ENCODE assay signal across 7 mouse cellular contexts in the genomic region with DNA sequence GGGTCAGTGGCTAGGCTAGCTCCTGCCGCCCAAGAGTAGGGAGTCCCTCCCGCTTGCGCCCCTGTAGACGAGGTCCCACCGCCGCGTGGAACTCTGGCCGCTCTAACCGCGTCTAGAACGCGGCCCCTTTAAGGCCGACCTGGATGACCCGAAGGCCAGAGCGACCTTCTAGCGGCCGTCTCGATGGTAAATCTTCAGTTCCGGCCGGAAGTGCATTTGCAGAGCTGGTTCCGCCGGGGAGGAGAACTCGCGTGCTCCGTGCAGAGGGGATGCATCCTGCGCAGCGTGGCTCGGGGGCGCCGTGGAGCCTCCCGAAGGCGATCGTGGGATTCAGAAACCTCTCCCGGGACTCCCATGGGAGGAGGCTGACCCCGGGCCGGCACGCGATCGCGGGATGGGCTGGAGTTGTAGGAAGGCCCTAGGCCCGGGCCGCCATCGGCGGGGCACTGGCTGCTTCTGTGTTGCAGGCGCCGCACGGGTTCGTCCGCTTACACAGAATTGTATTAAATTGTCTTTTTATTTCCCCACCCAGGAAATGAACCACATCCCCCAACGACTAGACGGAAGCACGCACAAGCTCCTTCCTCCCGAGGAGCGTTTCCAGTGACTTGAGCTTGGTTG. TPM values are rescaled to one million over a fixed set of nuclear protein-coding genes. Genes with fewer than 3 reads are reported as not detected.
DNase-seq lines count a peak whose midpoint lies in the region; ATAC-seq and TF ChIP-seq lines count a peak whose summit lies in the region.

No protein-coding gene starts in this region.

- peak; percentile 74 for TF ChIP-seq POLR2A in small intestine, adult 2 months (IDR thresholded peaks at IDR 0.05; ENCODE audit: low read depth, low read length)

- peak overlapping the region; percentile 89 for H3K4me3 ChIP-seq in intestine, embryonic 15.5 days (replicated peaks)
- H3K4me3 ChIP-seq in limb, embryonic 11.5 days (ENCODE audit: low read depth, low read length) = peak overlapping the region; percentile 94
- H3K4me3 ChIP-seq in midbrain, embryonic 13.5 days (replicated peaks) = peak overlapping the region; percentile 85
- peak overlapping the region; percentile 78 for H3K4me3 ChIP-seq in small intestine, adult 2 months (ENCODE audit: low read depth, low read length)

- H3K4me1 ChIP-seq in intestine, embryonic 15.5 days (replicated peaks) = peaks cover 32% of the 10 kb centered on the region
- peaks cover 9% of the 10 kb centered on the region for H3K4me1 ChIP-seq in limb, embryonic 11.5 days (ENCODE audit: control insufficient read depth, insufficient read depth, low read length)
- peaks cover 31% of the 10 kb centered on the region for H3K4me1 ChIP-seq in midbrain, embryonic 13.5 days (replicated peaks)
- peaks cover 12% of the 10 kb centered on the region; the same call in 1 of the 2 replicates for H3K4me1 ChIP-seq in small intestine, adult 2 months (ENCODE audit: control insufficient read depth, insufficient read depth, insufficient read length, low read length)

- ATAC-seq in intestine, embryonic 15.5 days = peak; percentile 82
- 0 out of 2 replicates have a peak, but pooled peaks have one; percentile 49 for ATAC-seq in limb, embryonic 11.5 days (ENCODE audit: insufficient number of reproducible peaks, low FRiP score, low TSS enrichment, low read depth)
- peak; percentile 83 for ATAC-seq in midbrain, embryonic 13.5 days

- no peaks in the 10 kb centered on the region for H3K9me3 ChIP-seq in intestine, embryonic 15.5 days
- no peaks in the 10 kb centered on the region for H3K9me3 ChIP-seq in limb, embryonic 11.5 days (ENCODE audit: control insufficient read depth, low read length)
- no peaks in the 10 kb centered on the region for H3K9me3 ChIP-seq in midbrain, embryonic 13.5 days

- WGBS in intestine, embryonic 15.5 days = 0% methylated on average over 54 of the region's 54 CpGs
- WGBS in limb, embryonic 11.5 days = under 1% methylated on average over 54 of the region's 54 CpGs
- WGBS in midbrain, embryonic 13.5 days = under 1% methylated on average over 54 of the region's 54 CpGs
- WGBS in small intestine, adult 2 months = under 1% methylated on average over 54 of the region's 54 CpGs

- H3K36me3 ChIP-seq in intestine, embryonic 15.5 days = peaks cover 18% of the 10 kb centered on the region
- H3K36me3 ChIP-seq in limb, embryonic 11.5 days (ENCODE audit: control insufficient read depth, insufficient read depth, low read length) = peaks cover 6% of the 10 kb centered on the region
- H3K36me3 ChIP-seq in midbrain, embryonic 13.5 days = peaks cover 35% of the 10 kb centered on the region
- H3K36me3 ChIP-seq in small intestine, adult 2 months (ENCODE audit: control insufficient read depth, insufficient read depth, low read length) = peaks cover 27% of the 10 kb centered on the region

- H3K27me3 ChIP-seq in intestine, embryonic 15.5 days (replicated peaks) = no peaks in the 10 kb centered on the region
- H3K27me3 ChIP-seq in limb, embryonic 11.5 days (ENCODE audit: control insufficient read depth, insufficient read depth, low read length) = no peaks in the 10 kb centered on the region
- H3K27me3 ChIP-seq in midbrain, embryonic 13.5 days = 0 out of 2 replicates have a peak, but pooled peaks cover under 1% of the 10 kb centered on the region
- H3K27me3 ChIP-seq in small intestine, adult 2 months (ENCODE audit: control insufficient read depth, insufficient read depth, low read length) = no peaks in the 10 kb centered on the region

- DNase-seq in adrenal gland, adult 8-10 months = peak; percentile 83
- DNase-seq in embryo, embryonic 11 days = peak; percentile 97
- peak; percentile 78 for DNase-seq in gastrocnemius, postnatal 25 days
- DNase-seq in limb, embryonic 11.5 days (ENCODE audit: low spot score) = peak; percentile 91

- H3K27ac ChIP-seq in intestine, embryonic 15.5 days = peak overlapping the region; percentile 72
- H3K27ac ChIP-seq in limb, embryonic 11.5 days (replicated peaks; ENCODE audit: low read depth, low read length) = peak overlapping the region; percentile 52; the same call in 1 of the 2 replicates
- peak overlapping the region; percentile 59 for H3K27ac ChIP-seq in midbrain, embryonic 13.5 days
- peak overlapping the region; percentile 50 for H3K27ac ChIP-seq in small intestine, adult 2 months (ENCODE audit: insufficient read depth, low read depth, low read length)

- H3K4me2 ChIP-seq in intestine, embryonic 15.5 days (replicated peaks) = peak overlapping the region; percentile 89
- H3K4me2 ChIP-seq in limb, embryonic 11.5 days (ENCODE audit: low read depth, severe bottlenecking) = peak overlapping the region; percentile 89
- peak overlapping the region; percentile 94 for H3K4me2 ChIP-seq in midbrain, embryonic 13.5 days (replicated peaks)

- H3K9ac ChIP-seq in intestine, embryonic 15.5 days = peak overlapping the region; percentile 90
- peak overlapping the region; percentile 92 for H3K9ac ChIP-seq in limb, embryonic 11.5 days (ENCODE audit: low read length)
- peak overlapping the region; percentile 91 for H3K9ac ChIP-seq in midbrain, embryonic 13.5 days (replicated peaks)

- TF ChIP-seq CTCF in small intestine, adult 2 months (IDR thresholded peaks at IDR 0.05; ENCODE audit: extremely low read depth, insufficient read length, insufficient replicate concordance, low read depth, low read length) = no peak

RNA-seq across cellular contexts. Expression of gene Sec14l1, which starts 38.3 kb away (rescaled TPM):
- 100 to 1,000 TPM; 138 to 170 (median 166) TPM for total RNA-seq in adrenal gland, adult 8-10 months (2022)
- 10 to 100 TPM; 40.7 to 45.1 TPM for total RNA-seq in gastrocnemius, postnatal 25 days (2021)
- 30.4 and 30.7 TPM in 2 replicates for polyA plus RNA-seq in intestine, embryonic 15.5 days (2015; fragmentation: Nextera tagmentation; extraction: Ambion mirVana)
- polyA plus RNA-seq in limb, embryonic 11.5 days (2014; fragmentation: Nextera tagmentation; extraction: Ambion mirVana) = 28.1 and 29.7 TPM in 2 replicates
- 62.4 and 67.0 TPM in 2 replicates for polyA plus RNA-seq in midbrain, embryonic 13.5 days (2015; fragmentation: Nextera tagmentation; extraction: Ambion mirVana)
- 32.6 and 49.2 TPM in 2 replicates for polyA plus RNA-seq in small intestine, adult 2 months (2012; rRNA removed)

Comparison
In these comparisons a context has a peak if more than half of its experiments do, and no peak if none do; other contexts are left out.
1. Peak in every context shown above with its lines: DNase-seq, ATAC-seq, H3K4me3 ChIP-seq and H3K27ac ChIP-seq.